Comparison of ENCODE assay signal across 8 mouse cellular contexts in genomic region chr9:32701126-32701997, GRCm38 (mm10).
DNase-seq lines count a peak whose midpoint lies in the region; TF ChIP-seq lines count a peak whose summit lies in the region.

No protein-coding gene starts in this region.

- WGBS in liver, adult 2 months, result 72% methylated on average over 20 of the region's 20 CpGs
- 64% methylated on average over 20 of the region's 20 CpGs for WGBS in small intestine, adult 2 months

- peaks cover 2% of the 10 kb centered on the region; the same call in 1 of the 2 replicates for H3K4me1 ChIP-seq in liver, adult 2 months (ENCODE audit: control insufficient read depth, insufficient read depth, low read length)
- H3K4me1 ChIP-seq in small intestine, adult 2 months (ENCODE audit: control insufficient read depth, insufficient read depth, insufficient read length, low read length), result peaks cover 7% of the 10 kb centered on the region

- DNase-seq in gastrocnemius, adult 2 months, result no peak
- DNase-seq in gastrocnemius, postnatal 36 days, result no peak
- no peak for DNase-seq in liver, adult 2 months (ENCODE audit: extremely low read depth, low read depth, low spot score)
- DNase-seq in liver, result no peak
- peak; percentile 79 for DNase-seq in induced T-regulatory cell, adult 2 months (ENCODE audit: low read depth)
- no peak for DNase-seq in frontal cortex, adult 2 months (ENCODE audit: extremely low spot score in 1 of 2, low spot score in 1 of 2)
- DNase-seq in retina, embryonic 14.5 days (ENCODE audit: low spot score), result no peak

- intact Hi-C loops in gastrocnemius, adult 2 months (cut with DNase I), result no loop called here
- intact Hi-C loops in gastrocnemius, postnatal 36 days (cut with DNase I), result no loop called here

- H3K27me3 ChIP-seq in liver, adult 2 months (ENCODE audit: control insufficient read depth, insufficient read depth, low read length), result no peaks in the 10 kb centered on the region
- no peaks in the 10 kb centered on the region for H3K27me3 ChIP-seq in small intestine, adult 2 months (ENCODE audit: control insufficient read depth, insufficient read depth, low read length)

- 0 out of 2 replicates have a peak, but pooled peaks cover 1% of the 10 kb centered on the region for H3K36me3 ChIP-seq in liver, adult 2 months (ENCODE audit: control insufficient read depth, insufficient read depth, low read length)
- no peaks in the 10 kb centered on the region for H3K36me3 ChIP-seq in small intestine, adult 2 months (ENCODE audit: control insufficient read depth, insufficient read depth, low read length)

- H3K79me2 ChIP-seq in liver, adult 2 months (ENCODE audit: control insufficient read depth, insufficient read depth, low read length), result peaks cover 13% of the 10 kb centered on the region

- no peak for TF ChIP-seq CTCF in gastrocnemius, adult 2 months (IDR thresholded peaks at IDR 0.05)
- no peak for TF ChIP-seq CTCF in liver, adult 2 months (IDR thresholded peaks at IDR 0.05; ENCODE audit: low read depth, low read length)
- TF ChIP-seq CTCF in small intestine, adult 2 months (IDR thresholded peaks at IDR 0.05; ENCODE audit: extremely low read depth, insufficient read length, insufficient replicate concordance, low read depth, low read length), result no peak

- H3K4me3 ChIP-seq in gastrocnemius, adult 2 months, result peak overlapping the region; percentile 95
- H3K4me3 ChIP-seq in liver, adult 2 months (ENCODE audit: insufficient read depth, low read depth, low read length), result peak overlapping the region; percentile 54
- H3K4me3 ChIP-seq in small intestine, adult 2 months (ENCODE audit: low read depth, low read length), result peak overlapping the region; percentile 37

- no peak for TF ChIP-seq POLR2A in liver, adult 2 months (IDR thresholded peaks at IDR 0.05; ENCODE audit: extremely low read depth, insufficient read depth, low read length)
- TF ChIP-seq POLR2A in small intestine, adult 2 months (IDR thresholded peaks at IDR 0.05; ENCODE audit: low read depth, low read length), result no peak

- H3K9ac ChIP-seq in liver, adult 2 months (ENCODE audit: low read depth, low read length), result peak overlapping the region; percentile 65

- H3K27ac ChIP-seq in gastrocnemius, adult 2 months, result peak overlapping the region; percentile 71
- H3K27ac ChIP-seq in liver, adult 2 months (replicated peaks; ENCODE audit: insufficient read depth, low read depth, low read length), result peak overlapping the region; percentile 35; the same call in 1 of the 2 replicates
- no peak overlapping the region for H3K27ac ChIP-seq in small intestine, adult 2 months (ENCODE audit: insufficient read depth, low read depth, low read length)

Comparison
In these comparisons a context has a peak if more than half of its experiments do, and no peak if none do; other contexts are left out.
1. H3K4me3 ChIP-seq: peak in every context shown above with its lines; median percentile 95 in gastrocnemius, adult 2 months; 54 in liver, adult 2 months; 37 in small intestine, adult 2 months.